Mouse (Mus musculus) spleen, adult 2 months (tissue): ENCODE data around the gene Gm498.

Experiments
- CTCF ChIP-seq: fragments of 200-500 bp; IDR thresholded peaks from 2 replicates; pipeline ENCODE4 v1.5.1; 2011; ENCODE audit warnings: mild to moderate bottlenecking, inconsistent platforms; ENCODE audit not compliant: insufficient read depth, insufficient read length, insufficient replicate concordance; ENCODE audit errors: extremely low read depth
- POLR2A ChIP-seq: fragments of 200-500 bp; IDR thresholded peaks from 2 replicates; pipeline ENCODE4 v1.6.1; 2011; ENCODE audit warnings: low read depth, low read length, inconsistent platforms

DNA sequence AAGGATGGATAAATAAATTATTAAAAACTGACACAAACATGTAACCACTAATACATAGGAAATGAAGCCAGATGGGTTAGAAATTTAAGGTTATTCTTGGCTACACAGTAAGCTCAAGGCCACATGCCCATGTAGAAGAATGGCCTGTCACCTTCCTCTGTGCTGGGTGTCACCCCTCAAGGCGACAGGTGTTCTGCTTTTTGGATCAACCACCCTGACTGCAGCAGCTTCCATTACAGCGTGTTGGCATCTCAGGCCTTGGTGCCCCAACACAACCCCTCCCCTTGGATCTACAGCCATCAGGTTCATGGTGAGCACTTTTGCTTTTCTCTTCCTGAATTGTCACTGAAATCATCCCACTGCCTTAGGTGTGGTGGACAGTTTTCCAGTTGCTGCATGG, 34.0 kb upstream of the Gm498 start:
- no peak for TF ChIP-seq POLR2A
- no peak for TF ChIP-seq CTCF
